Mouse (Mus musculus) pancreas, adult 10 weeks (tissue): ENCODE results near the gene Amfr. TPM values are rescaled to one million over a fixed set of nuclear protein-coding genes. Genes with fewer than 3 reads are reported as not detected.

Experiments
- polyA plus RNA-seq: library from polyadenylated mRNA; stranded (reverse); fragments of 350-450 nt; fragmentation: Illumina TruSeq; extraction: RNeasy Lipid Tissue Mini Kit (QIAGEN cat#74804); gene quantifications from one replicate; pipeline ENCODE4 v1.2.3, GENCODE M21; 2015; ENCODE audit warnings: low read depth, low replicate concordance; ENCODE audit not compliant: insufficient read depth

Amfr gene
- 24.7 TPM for polyA plus RNA-seq

DNA sequence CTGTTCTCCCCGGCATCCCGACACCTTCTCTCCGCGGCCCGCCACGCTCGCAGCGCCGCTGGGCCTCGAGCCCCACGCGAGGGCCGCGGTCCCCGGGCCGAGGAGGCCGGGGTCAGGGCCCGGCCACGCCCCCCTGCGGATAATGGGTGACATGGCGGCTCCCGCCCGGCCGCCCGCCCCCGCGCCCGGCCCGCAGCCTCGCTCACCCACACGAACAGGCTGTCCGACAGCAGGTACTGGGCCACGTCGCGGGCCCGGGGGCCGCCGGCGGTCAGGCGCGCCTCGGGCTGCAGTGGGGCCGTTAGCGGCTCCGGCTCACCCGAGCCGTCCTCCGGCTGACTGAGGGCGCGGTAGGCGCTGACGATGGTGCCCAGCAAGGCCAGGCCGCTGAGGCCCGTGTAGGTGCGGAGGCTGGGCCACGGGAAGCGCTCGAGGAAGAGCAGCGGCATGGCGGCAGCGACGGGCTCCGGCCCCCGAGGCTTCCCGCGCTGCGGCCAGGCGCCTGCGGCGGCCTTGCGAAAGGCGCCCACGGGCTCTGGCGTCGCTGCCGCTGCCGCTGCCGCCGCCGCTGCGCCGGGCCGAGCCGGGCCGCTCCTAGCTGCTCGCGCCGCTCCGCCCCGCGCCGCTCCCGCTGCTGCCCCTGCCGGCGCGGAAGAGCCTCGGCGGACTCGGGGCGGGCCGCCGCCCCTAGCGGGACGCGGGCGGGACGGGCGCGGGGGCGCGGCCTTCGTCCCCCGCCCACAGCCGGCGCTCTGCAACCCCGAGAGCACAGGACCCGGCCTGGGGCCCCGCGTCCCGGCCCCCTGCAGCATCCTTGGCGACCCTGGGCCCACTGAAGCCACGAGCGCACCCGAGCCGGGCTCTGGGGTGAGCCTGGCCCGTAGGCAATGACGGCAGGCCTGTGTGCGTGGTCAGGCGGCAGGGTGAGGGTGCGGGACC, at the start of gene Amfr:
Gene Amfr (minus strand): TSS at position 830 of the 939 bp plus-strand sequence.

DNA sequence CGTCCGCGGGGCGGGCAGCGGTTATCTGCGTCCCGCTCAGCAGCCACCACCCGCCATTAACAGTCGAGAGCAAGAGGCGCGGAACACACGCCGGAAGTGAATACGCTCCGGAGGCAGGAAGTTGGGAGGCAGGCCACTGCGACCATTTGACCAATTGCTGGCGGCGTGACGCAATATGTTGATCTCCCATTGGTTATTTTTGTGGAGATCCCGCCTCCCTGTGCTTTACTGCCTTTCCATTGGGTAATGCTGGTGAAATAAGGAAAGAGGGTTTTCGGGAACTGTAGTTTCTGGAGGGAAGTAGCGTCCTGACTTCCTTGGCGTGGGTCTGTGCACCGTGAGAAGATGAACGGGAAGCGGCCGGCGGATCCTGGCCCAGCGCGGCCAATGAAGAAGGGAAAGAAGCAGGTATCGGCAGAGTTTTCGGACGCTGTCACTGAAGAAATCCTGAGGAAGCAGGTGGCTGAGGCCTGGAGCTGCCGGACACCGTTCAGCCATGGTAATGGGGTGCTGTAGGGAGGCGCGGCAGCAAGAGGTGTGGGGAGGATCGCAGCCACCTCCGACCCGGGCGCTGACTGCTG, 24.4 kb upstream of the Amfr start, which contains the start of the genes Nudt21 and Ogfod1:
Gene Nudt21 (minus strand): TSS at position 88 of the 581 bp plus-strand sequence.
Gene Ogfod1 (plus strand): TSS at position 255 of the 581 bp plus-strand sequence.

Other genes starting within 250 kb of the Amfr start
- gene Gnao1, start 202.9 kb downstream of the Amfr start, polyA plus RNA-seq = 17.7 TPM
- 2.9 TPM for gene Nudt21, start 24.2 kb upstream of the Amfr start, polyA plus RNA-seq
- gene Ogfod1, start 24.4 kb upstream of the Amfr start, polyA plus RNA-seq = 6.4 TPM
- 9.0 TPM for gene Bbs2, start 86.1 kb upstream of the Amfr start, polyA plus RNA-seq
- gene Mt4, start 124.4 kb upstream of the Amfr start, polyA plus RNA-seq = not detected
- not detected for gene Mt3, start 139.8 kb upstream of the Amfr start, polyA plus RNA-seq
- gene Mt2, start 159.8 kb upstream of the Amfr start, polyA plus RNA-seq = 331 TPM
- 627 TPM for gene Mt1, start 166.2 kb upstream of the Amfr start, polyA plus RNA-seq
- gene Nup93, start 201.7 kb upstream of the Amfr start, polyA plus RNA-seq = 6.7 TPM